Mouse (Mus musculus) granulocyte monocyte progenitor cell, adult 5-6 weeks (primary cell): Measurements from ENCODE around the gene Sertad4. TPM values are rescaled to one million over a fixed set of nuclear protein-coding genes. Genes with fewer than 3 reads are reported as not detected.

Source experiments
- ATAC-seq: replicated peaks from 2 replicates; pipeline ENCODE4 v1.8.0; 2016; ENCODE audit warnings: mild to moderate bottlenecking, moderate TSS enrichment, inconsistent platforms; ENCODE audit not compliant: poor library complexity, severe bottlenecking
- total RNA-seq, 2 experiments: library from RNA; stranded (forward) in 1 of 2; stranded (reverse) in 1 of 2; fragments of 200-712, 200-1000 nt in 1 of 2; fragments of >200 nt in 1 of 2; fragmentation: Nextera tagmentation in 1 of 2; gene quantifications; 2 replicates each; pipeline ENCODE4 v1.2.3; 2014 to 2017

Sertad4 gene
- total RNA-seq (2014; fragmentation: Nextera tagmentation) (not detected in 2 replicates), total RNA-seq (2017) (not detected in 2 replicates)

DNA sequence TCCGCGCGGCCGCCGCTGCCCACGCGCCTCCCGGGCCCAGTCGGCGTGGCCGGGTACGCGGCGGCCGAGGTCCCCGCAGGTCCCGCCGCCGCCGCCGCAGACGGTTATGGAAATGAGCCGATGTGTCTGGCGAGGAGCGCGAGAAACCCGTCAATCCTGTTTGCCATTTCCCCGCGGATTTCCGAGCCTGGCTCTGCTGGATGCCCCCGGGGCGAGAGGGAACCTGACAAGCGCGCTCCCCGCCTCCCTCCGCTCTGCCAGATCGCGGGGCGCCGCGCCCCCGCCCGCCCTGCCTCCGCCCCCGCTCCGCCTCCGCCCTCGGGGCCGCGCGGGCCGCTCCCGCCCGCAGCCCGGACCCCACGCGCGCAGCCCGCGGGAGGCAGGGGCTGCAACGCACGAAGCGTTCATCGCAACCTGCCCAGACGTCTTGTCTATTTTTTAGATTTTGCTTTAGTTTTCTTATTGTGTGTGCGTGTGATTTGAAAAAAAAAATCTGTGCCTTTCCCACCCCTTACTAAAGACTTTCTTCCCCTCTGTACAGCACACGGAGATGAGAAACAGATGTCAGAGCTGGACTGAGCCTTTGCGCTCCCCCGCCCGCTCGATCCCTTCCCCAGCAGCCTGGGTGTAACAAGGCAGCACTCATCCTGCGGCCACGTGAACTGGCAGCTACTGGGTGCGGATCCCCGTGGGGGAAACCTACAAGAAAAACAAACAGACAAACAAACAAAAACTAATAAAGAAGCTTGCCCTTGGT, at the start of gene Sertad4:
TSS of gene Sertad4 (minus strand) at position 283 of the 757 bp plus-strand sequence.
- peak; percentile 34; the same call in 1 of the 2 replicates for ATAC-seq

DNA sequence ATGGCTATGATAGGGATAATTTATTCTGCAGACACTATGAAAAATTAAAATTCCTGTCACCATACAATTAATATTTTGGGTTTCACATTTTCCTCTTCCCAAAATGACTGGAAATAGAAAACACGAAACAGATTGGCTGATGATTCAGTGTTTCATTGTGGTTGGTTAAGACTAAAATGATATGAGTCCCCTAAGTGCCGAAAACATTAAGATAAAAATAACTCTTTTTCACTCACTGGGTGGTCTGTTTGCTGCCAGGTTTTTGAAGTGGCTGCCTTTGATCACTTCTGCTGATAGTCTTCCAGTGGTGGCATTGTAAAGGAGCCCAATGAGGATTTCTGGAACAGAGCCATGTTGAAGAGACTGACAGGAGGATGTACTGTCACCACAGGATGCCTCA, 46.0 kb upstream of the Sertad4 start:
- ATAC-seq = no peak

DNA sequence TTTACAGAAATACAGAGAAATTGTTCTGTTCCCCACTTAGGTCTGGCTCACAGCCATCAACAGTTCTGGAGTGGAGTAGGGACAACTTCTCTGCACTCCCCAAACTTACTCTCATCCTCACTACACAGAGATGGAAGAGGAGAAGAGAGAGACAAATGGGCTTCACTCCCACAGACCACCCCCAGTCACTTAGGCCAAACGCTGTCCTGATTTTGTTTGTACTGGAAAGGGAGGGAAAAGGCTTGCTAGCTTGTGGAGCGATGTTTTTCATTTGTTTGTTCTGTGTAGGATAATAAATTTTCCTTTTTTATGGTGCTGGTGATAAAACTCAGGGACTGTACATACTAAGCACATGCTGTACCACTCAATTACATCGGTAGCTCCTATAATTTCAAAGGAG, 45.4 kb upstream of the Sertad4 start:
- ATAC-seq = no peak

DNA sequence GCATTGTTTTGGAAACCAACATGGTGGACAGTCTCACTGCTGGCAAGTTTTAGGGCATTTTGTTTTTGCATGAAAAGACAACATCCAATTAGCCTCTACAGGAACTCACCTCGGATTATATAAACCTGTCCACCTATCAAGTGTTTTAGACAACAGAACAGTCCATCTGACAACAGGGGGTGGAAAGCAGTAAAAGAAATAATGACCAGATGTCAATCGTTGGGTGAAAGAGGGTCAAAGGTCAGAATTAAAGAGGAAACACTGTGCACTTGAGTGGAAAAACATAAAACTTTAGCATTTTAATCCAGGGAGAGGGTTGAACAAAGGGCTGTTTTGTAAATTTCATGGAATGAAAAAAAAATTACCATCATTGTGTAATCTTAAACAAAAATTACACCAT, 43.2 kb upstream of the Sertad4 start:
- no peak for ATAC-seq

DNA sequence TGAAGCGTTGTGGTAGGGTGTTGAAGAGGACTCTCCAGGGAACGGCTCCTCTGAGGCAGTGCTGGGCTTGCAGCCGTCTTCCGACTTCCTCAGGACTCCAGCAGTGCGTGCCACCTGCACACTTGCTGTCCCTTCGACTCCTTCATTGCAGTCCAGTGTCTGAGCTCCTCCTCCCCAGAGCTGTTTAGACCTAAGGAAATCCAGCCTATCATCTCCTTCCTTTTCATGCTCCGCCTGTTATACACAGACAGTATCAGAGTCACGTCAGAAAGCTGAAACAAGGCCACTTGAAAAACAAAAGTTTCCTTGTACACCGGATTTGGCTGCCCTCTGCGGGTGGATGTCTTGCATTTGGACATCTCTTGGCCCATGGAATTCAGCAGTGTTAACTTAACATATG, 41.7 kb upstream of the Sertad4 start:
- no peak for ATAC-seq

DNA sequence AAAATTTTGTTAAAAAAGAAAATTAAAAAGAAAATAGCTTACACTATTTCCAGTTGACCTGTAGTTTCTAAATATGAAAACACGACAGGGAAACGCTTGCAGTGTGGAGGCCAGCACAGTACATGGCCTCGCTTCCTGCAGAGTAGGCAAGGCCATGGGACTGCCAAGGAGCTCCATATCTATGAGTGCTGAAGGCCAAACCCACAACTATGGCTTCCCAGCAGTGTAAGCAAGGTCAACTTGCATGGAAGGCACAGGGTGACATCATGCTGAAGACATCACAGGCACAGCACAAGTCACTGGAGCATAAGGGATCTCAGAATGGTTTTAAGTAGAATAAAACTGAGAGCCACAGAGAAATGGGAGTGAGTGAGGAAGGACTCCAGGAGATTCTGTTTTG, 40.5 kb upstream of the Sertad4 start:
- ATAC-seq = no peak

DNA sequence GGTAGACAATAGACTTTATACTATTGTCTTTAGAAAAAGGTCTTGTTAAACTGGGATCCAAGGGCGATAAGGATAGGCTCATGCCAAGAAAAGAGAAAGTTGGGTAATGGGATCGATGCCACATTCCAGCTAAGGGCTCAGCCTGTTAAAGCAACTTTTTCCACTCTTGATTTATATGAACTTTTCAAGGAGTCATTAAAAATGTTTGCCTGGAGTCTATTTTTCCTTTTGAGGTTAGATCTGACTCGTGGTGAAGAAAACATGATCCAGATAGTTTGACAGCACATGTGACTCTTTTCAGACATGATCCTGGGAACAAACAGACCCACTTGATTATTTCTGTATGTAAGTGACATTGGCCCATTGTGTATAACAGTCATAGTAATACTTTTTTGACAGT, 35.2 kb upstream of the Sertad4 start:
- no peak for ATAC-seq

DNA sequence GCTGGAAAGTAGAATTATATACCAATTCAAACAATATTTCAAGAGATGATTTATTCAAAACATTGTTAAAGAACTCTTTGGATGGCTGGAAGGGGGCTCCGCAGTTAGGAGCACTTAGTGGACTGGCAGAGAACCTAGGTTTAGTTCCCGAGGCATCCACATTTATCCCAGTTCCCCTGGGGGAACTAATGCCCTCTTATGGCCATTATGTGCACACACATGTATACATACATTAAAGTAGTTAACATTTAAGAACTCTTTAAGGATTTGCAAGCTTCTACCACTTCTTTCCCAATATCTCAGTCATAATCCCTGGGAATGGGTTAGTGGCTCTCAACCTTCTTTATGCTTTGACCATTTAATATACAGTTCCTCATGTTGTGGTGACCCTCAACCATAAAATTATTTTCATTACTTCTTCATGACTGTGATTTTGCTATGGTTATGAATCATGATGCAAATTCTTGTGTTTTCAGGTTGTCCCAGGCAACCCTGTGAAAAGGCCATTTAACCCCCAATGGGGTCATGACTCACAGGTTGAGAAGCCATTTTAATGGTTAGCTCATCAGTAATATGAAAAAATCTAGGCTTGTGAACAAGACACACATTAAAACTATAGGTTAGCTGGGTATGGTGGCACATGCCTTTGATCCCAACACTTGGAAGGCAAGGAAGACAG, 27.2 kb upstream of the Sertad4 start:
- no peak; the same call in 1 of the 2 replicates for ATAC-seq

DNA sequence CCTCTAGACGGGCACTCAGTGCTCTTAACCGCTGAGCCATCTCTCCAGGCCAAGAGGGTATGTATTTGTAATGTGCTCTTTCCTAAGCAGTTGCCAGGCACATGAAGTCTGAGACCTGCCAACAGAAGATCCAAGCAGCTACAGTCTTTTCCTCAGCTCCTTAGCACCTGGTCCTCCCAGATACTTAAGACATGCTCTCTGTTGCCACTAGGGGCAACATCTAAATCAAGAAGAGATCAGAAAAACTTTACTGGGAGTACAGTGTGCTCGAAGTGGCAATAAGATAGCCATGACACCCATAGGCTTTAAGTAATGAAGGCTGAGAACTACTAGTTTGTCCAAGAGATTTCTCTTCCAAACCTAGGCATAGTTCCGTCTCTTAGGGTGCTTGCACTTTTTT, 24.6 kb upstream of the Sertad4 start:
- ATAC-seq = no peak

DNA sequence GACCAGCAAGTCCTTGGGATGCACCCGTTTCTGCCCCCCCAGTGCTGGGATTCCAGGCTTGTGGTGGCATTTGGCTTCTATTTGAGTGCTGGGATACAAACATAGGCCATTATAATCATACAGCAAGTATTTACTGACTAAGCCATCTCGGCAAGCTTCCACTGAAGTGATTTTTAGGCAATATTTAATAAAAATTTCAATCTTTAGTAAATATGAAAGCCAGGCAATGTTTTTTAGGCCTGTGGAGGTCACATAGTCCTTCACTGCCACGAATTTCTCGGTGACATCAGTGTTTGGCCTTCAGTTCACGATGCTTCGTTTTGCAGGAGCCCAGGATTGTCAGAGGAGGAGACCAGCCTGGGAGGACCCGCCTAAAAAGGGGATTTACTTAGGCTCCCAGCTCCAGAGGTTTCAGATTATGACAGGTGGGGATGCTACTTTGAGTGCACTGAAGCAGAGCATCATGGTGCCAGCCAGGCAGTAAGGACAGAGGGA, 23.6 kb upstream of the Sertad4 start:
- ATAC-seq = no peak

DNA sequence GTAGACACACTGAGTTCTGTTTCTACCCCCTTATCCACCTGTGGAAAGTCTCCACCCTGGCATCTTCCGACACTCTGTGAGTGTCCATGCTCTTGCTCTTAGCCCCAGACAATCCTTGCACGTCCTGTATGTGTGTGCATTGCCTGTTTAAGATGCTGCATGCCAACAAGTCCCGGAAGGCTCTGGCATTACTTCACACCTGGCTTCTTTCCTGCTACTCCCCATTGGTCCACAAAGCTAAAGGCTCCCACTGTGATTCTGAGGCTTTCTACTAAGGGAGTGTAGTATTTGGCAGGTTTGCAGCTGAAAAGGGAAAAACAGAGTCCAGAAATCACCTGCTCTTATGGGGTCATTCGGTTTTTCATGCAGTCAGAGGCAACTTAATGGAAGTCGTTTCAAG, 17.3 kb upstream of the Sertad4 start:
- no peak for ATAC-seq

DNA sequence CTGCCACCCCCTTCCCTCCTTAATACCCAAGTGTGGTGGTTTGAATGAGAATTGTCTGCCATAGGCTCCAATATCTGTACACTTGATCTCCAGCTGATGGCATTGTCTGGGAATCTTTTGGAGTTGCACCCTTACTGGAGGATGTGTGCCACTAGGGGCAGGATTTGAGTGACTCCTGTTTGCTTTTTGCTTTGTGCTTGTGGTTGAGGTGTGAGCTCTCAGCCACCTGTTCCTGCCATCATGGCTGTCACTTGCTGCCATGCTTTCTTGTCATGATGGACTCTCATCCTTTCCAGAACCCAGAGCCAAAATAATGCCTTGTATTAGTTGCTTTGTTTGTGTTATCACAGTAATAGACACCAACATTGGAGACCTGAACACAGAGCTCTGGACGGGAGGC, 14.2 kb upstream of the Sertad4 start:
- no peak for ATAC-seq

DNA sequence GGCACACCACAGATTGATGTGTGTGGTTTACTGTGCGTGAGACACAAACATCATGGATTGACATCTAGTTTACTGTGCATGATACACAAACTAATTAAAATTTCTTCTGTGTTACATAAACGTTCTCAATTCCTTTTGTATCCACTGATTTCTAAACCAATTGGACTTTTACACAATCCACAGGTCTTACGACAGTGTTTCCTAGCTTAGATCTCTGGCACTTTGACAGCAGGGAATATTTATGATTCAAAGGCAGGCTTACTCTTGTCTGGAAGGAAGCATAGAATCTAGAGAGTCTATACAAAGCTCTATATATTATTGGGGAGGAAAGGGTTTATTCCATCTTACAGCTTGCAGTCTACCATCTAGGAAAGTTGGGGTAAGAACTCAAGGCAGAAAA, 8.9 kb upstream of the Sertad4 start:
- no peak for ATAC-seq

DNA sequence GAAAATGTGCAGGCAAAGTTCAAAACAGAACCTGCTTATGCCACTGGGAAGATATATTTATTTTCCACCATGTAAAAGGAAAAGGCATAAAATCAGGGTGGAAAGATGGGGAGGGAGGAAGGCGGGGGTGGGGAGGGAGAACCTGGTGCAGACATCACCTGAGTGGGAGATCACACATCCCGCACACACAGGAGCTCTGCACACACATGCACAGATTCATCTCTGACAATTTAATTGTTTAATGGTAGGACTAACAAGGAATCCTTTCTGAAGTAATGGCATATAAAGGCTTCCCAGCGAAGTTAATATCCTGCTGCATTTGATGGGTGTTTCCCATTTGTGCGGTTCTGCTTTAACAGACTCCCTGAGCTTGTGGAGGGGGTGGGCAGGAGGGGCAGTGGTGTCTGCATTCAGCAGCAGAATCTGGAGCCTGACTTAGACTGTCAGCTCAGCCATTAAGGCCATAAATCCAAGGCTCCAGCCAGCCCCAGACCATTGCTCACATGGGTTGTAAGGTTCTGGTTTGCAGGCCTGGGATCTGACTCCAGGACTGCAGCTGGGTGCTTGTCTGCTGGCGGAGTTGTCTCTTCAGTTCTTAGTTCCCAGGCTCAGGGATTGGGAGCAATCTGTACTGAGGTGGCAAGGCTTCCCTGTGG, 5.9 kb upstream of the Sertad4 start:
- ATAC-seq = no peak

DNA sequence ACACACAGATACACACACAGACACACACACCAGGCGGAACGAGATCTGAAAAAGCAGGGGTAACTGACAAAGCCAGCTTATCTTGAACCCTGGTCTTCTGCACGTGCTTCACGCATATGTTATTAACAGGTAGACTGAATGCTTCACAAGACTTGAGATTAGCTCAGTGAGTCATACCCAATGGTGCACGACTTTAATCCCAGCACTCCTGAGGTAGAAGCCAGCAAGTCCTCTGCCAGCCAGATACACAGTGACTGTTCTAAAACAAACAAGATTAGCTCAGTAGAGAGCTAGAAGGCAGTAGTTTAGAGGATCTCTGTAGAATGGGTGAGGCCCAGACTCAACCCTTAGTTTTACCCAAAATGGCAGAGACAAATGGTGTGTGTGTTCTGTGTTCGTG, 4.7 kb upstream of the Sertad4 start:
- no peak for ATAC-seq

DNA sequence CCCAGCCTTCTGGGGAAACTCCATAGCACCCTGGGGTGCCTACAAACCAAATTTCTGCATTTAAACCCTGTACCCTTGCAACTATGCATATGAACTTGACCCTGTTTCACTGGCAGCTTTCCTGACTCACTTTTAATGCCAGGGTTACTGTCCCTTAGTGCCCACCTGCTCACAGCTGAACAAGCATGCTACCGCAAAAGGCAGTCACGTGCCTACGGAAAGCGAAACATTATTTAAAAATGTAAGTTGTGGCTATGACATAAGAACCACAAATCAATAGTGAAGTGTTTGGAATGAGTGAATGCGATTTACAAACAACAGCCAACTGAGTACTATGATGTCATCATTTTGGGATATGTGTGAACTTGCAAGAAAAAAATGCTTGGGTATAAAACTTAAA, 2.0 kb upstream of the Sertad4 start:
- ATAC-seq = no peak

DNA sequence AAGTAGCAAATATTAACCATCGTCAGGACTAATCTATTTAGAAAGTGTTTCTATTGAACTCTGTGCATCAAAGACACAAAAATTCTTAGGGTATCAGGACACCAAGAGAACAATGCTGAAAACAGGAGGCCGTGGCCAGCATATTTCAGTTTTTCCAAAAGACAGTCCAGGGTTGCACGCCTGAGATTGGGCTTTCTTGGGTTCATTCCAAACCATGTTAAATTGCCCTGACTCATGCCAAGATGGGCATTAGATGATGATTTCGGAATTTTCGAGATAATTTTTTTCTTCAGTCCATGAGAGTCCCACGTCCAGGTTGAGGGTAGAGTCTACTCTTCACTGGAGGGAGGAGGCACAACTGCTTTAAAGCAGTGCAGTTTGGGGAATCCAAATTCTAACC, 1.4 kb upstream of the Sertad4 start:
- ATAC-seq = no peak

DNA sequence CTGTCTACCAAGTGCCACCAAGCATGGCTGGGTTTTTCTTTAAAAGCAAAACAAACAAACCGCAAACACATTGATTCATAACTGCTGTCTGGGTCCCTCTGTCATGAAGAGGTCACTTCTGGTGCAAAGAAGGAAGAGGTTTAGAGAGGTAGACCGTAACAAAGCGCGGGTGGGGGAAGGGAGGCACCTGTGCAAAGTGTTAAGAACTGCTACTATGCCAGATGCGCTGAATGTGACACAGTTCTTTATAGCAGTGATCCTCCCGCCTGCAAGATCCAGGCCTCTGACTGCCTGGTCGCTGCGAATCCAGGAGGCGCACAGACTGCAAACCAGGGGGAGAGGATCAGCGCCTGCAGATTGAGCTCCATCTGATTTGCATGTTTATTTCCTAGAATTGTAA, 855 bp upstream of the Sertad4 start:
- no peak for ATAC-seq

DNA sequence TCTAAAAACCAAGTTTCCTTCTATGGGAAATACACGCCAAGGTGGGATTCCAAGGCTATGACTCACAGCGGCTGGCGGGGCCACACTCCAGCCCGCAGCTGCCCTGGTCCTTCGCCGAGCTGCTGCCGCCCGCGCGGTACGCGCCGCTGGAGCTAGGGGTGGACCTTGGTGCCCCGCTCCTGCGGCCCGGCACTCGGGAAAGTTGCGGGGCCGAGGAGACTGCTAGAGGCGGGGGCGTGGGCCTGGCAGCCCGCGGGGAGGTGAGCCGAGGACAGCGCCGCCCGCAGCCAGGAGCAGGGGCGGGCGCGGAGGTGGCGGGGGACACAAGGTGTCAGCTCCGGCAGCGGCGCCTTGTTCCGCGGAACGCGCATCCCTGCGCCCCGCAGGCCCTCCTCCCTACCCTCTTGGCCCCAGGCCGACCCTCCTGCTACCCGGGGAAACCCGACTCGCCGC, 711 bp downstream of the Sertad4 start:
- ATAC-seq = peak; percentile 38; the same call in 1 of the 2 replicates

DNA sequence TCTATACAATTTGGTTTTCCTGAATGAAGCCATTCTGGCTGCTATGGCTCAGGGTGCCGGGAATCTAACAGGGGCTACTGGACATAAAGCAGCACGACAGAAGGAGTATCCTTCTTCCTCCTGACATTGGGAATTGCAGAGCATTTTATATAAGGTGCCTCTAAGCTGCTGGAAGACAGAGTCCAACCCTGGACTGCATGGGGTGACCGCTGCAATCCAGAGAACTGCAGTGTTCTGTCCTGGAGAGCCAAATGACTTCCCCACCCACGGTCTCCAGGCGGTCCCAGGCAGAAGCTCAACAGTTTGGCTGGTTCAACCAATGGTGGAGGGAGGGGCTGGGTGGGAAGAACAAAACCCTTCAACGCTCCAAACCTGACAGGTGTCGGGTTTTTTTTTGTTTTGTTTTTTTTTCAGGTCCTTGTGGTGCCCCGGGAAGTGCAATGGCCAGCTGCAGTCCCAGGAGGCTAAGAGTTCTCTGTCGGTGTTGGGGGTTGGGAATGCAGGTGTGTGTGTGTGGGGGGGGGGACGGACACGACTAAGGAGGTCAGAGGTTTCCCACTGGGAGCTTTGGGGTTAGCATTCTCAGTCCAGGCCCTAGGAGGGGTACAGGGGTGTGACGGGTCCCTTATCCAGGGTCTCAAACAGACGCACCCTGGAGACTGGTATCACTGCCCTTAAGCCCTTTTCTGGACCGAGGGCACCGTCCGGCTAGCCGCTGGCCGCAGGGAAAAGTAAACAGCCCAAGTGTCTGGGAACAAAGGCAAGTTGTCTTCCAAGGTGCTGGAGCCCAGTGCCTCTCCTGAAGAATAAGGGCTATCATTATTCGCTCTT, 1.4 kb downstream of the Sertad4 start:
- ATAC-seq = no peak
